Mouse (Mus musculus) embryonic facial prominence, embryonic 12.5 days (tissue): ENCODE data around the gene Cpsf4l. TPM values are rescaled to one million over a fixed set of nuclear protein-coding genes. Genes with fewer than 3 reads are reported as not detected.

ENCODE experiments used
- ATAC-seq: fragments of 200-750 bp; cut with Nextera tagmentation; 2 replicates; pipeline ENCODE4 v1.8.0; 2017; ENCODE audit not compliant: insufficient number of reproducible peaks, insufficient read depth, low FRiP score, low TSS enrichment
- H3K27ac ChIP-seq: fragments of 300-500 bp; sonication (generic); 2 replicates; pipeline ENCODE4 v1.5.1; 2016; ENCODE audit warnings: mild to moderate bottlenecking
- H3K27me3 ChIP-seq: fragments of 300-500 bp; sonication (generic); 2 replicates; pipeline ENCODE4 v1.6.1; 2016; ENCODE audit warnings: mild to moderate bottlenecking, moderate library complexity
- H3K36me3 ChIP-seq: fragments of 300-500 bp; sonication (generic); 2 replicates; pipeline ENCODE4 v1.6.1; 2016; ENCODE audit warnings: mild to moderate bottlenecking
- H3K4me1 ChIP-seq: fragments of 300-500 bp; sonication (generic); 2 replicates; pipeline ENCODE4 v1.6.1; 2016
- H3K4me2 ChIP-seq: fragments of 300-500 bp; sonication (generic); replicated peaks from 2 replicates; pipeline ENCODE4 v1.6.1; 2016; ENCODE audit warnings: mild to moderate bottlenecking, moderate library complexity
- H3K4me3 ChIP-seq: fragments of 300-500 bp; sonication (generic); 2 replicates; pipeline ENCODE4 v1.5.1; 2016; ENCODE audit warnings: mild to moderate bottlenecking
- H3K9ac ChIP-seq: fragments of 300-500 bp; sonication (generic); 2 replicates; pipeline ENCODE4 v1.6.1; 2016; ENCODE audit warnings: mild to moderate bottlenecking, moderate library complexity
- H3K9me3 ChIP-seq: fragments of 300-500 bp; sonication (generic); 2 replicates; pipeline ENCODE4 v1.6.1; 2016; ENCODE audit warnings: mild to moderate bottlenecking, moderate library complexity
- WGBS: fragments of 180-500 bp; shearing (Covaris S2); methylation state at CpG from one replicate; pipeline ENCODE4 v1.1.7; 2016; 5-methylcytosine and 5-hydroxymethylcytosine counted together
- polyA plus RNA-seq: library from polyadenylated mRNA; unstranded; fragments of >200 nt; fragmentation: Nextera tagmentation; extraction: Ambion mirVana; gene quantifications from 2 replicates; pipeline ENCODE4 v1.2.1, GENCODE M21; 2016

The Cpsf4l gene
- 0.37 TPM in 1 of 2 replicates, not detected in the other for polyA plus RNA-seq

DNA sequence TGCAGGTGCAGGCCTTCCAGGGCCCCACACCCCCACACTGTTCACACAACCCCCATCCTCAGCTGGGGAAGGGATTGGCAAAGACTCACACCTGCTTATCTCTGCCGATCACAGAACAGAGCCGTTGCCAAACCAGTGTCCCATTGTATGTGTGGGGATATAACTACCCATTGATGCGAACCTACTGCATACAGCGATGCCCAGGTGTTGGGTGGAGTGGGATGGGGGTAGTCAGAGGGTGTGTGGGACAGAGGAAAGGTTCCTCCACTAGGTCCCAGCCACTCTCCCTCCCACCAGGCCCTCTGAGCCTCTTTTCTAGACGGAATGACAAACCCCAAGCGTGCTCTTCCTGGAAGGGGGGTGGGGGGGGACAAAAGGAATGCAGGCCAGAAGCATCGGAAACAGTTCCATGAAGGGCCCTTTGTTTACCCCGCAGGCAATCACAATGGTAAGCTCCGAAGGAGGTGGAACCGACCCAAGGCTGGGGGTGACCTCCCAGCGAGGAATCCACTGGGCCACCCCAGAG is at the start of gene Cpsf4l:
Gene Cpsf4l, minus strand, starts transcription at position 287 of the 526 bp plus-strand sequence.
- H3K9me3 ChIP-seq: no peaks in the 10 kb centered on the region
- peaks cover 9% of the 10 kb centered on the region for H3K36me3 ChIP-seq
- 7% methylated on average over 11 of the region's 11 CpGs for WGBS
- no peak within 1 kb of the TSS for H3K4me3 ChIP-seq
- H3K27me3 ChIP-seq: peaks cover 5% of the 10 kb centered on the region
- peaks cover 21% of the 10 kb centered on the region for H3K4me1 ChIP-seq
- H3K4me2 ChIP-seq: peak within 1 kb of the TSS; percentile 10; the same call in 1 of the 2 replicates
- ATAC-seq: peak; percentile 47; the same call in 1 of the 2 replicates
- H3K27ac ChIP-seq: peak within 1 kb of the TSS; percentile 73
- H3K9ac ChIP-seq: peak within 1 kb of the TSS; percentile 21; the same call in 1 of the 2 replicates

DNA sequence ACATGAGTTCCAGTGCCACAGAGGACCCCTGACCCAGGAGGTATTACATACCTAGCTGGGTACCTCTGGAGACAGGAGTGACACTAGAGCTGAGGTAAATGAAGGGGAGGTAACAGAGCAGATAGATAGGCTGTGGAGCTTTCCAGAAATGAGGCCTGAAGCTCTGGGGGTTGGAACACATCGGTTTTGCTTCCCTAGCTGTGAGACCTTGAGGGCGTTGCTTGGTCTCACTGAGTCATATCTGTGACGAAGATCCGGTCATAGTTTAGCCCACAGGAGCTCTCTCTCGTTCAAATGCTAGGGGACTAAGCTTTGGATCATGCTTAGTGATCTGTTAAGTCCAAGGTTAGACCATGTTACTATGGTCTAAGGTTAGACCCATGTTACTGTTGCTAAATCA is 49.0 kb upstream of the Cpsf4l start:
- H3K36me3 ChIP-seq: no peaks in the 10 kb centered on the region
- H3K27ac ChIP-seq: no peak overlapping the region
- peaks cover 21% of the 10 kb centered on the region for H3K4me1 ChIP-seq
- H3K9me3 ChIP-seq: no peaks in the 10 kb centered on the region
- no peak overlapping the region for H3K4me2 ChIP-seq
- 97% methylated on average over 5 of the region's 5 CpGs for WGBS
- no peak overlapping the region for H3K9ac ChIP-seq
- ATAC-seq: no peak
- H3K27me3 ChIP-seq: no peaks in the 10 kb centered on the region
- no peak overlapping the region for H3K4me3 ChIP-seq

DNA sequence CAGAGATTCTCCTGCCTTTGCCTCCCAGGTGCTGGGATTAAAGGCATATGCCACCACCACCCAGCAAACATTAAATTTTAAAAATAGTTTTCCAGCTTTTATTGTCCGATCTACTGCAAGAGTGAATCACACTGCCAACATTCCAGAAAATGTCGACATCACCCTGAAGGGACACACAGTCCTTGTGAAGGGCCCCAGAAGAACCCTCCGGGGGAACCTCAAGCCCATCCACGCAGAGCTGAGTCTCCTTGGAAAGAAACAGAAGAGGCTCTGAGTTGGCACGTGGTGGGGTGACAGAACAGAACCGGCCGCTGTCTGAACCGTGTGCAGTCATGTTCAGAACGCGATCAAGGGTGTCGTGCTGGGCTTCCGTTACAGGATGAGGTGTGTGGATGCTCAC is 46.8 kb upstream of the Cpsf4l start:
- no peak overlapping the region for H3K27ac ChIP-seq
- no peak overlapping the region for H3K4me3 ChIP-seq
- no peak for ATAC-seq
- no peak overlapping the region for H3K9ac ChIP-seq
- H3K4me2 ChIP-seq: no peak overlapping the region
- 93% methylated on average over 12 of the region's 12 CpGs for WGBS
- no peaks in the 10 kb centered on the region for H3K27me3 ChIP-seq
- H3K36me3 ChIP-seq: no peaks in the 10 kb centered on the region
- H3K9me3 ChIP-seq: no peaks in the 10 kb centered on the region
- peaks cover 21% of the 10 kb centered on the region; the same call in 1 of the 2 replicates for H3K4me1 ChIP-seq

DNA sequence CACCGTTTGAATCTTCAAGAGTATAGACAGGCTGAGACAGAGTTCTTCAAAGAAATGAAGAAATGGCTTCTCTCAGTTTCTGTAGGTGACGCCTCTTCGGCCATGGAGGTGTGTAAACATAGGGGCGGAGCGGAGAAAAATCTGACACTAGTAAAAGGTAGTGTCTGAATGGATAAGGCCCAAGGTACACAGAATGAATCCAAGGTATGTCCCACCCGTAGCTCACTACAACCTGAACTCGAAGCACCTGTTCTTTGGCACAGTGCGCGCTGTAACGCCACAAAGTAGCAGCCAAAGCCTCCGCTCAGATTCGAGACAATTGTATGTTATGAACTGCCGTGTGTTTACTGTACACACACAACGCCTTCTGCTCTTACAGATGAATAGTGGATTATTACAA is 46.1 kb upstream of the Cpsf4l start:
- Histone ChIP-seq H3K36me3 (no peaks in the 10 kb centered on the region), H3K27me3 (no peaks in the 10 kb centered on the region), H3K4me2 (no peak overlapping the region), H3K9me3 (no peaks in the 10 kb centered on the region), H3K27ac (no peak overlapping the region), H3K4me3 (no peak overlapping the region), H3K4me1 (peaks cover 21% of the 10 kb centered on the region; the same call in 1 of the 2 replicates), H3K9ac (no peak overlapping the region)
- 89% methylated on average over 14 of the region's 14 CpGs for WGBS
- no peak for ATAC-seq

DNA sequence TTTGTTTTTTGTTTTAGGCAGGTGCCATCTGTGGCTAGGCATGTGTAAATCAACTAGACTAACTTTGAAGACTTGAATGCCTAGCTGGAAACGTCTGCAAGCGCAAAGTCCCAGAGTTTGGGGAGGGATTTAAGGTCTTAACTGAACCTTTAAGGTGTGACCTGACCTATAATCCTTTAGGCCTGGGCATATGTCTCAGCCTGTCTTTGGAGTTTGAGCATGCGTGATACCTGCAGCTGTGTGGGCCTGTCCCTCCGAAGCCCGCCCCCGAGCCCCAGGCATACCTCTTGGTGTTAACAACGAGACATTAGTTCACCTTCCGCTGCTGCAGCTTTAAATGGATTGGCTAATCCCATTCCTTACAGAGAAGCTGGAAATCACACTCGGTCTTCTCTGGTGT is 45.0 kb upstream of the Cpsf4l start:
- Histone ChIP-seq H3K4me3 (no peak overlapping the region), H3K4me1 (peaks cover 21% of the 10 kb centered on the region; the same call in 1 of the 2 replicates), H3K9me3 (no peaks in the 10 kb centered on the region), H3K27me3 (no peaks in the 10 kb centered on the region), H3K27ac (peak overlapping the region; percentile 50; the same call in 1 of the 2 replicates), H3K4me2 (no peak overlapping the region), H3K9ac (no peak overlapping the region), H3K36me3 (no peaks in the 10 kb centered on the region)
- ATAC-seq: no peak
- 33% methylated on average over 9 of the region's 9 CpGs for WGBS

DNA sequence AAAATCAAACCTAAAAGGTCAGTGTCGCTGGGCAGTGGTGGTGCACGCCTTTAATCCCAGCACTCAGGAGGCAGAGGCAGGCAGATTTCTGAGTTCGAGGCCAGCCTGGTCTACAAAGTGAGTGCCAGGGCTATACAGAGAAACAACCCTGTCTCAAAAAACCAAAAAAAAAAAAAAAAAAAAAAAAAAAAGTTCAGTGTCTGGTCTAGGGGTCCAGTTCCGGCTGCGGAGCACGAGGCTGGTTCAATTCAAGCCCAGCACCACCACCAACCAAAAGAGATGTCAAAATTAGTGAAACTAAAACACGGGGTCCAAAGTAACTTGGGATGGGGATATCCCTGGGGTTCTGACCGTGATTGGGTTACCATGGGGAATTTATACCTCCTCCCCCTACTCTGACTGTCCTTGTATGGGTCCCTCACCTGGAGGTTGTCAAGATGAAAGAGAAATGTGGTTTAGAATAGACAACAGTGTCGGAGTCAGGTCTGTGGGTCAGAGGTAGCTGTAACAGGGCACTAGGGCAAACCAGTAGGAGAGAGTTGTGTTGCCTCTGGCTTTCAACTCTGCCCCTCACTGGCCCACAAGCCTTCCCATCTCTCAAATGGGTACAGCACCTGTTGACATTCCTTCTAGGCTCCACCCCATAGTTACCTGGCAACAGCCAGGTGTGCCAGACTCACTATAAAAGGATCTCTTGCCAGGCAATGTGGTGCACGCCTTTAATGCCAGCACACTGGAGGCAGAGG is 43.0 kb upstream of the Cpsf4l start:
- Histone ChIP-seq H3K4me2 (peak overlapping the region; percentile 75; the same call in 1 of the 2 replicates), H3K9me3 (no peaks in the 10 kb centered on the region), H3K4me3 (no peak overlapping the region), H3K4me1 (peaks cover 37% of the 10 kb centered on the region), H3K36me3 (peaks cover 6% of the 10 kb centered on the region; the same call in 1 of the 2 replicates), H3K27me3 (no peaks in the 10 kb centered on the region), H3K9ac (no peak overlapping the region), H3K27ac (0 out of 2 replicates have a peak overlapping the region, but pooled peaks have one; percentile 99)
- 95% methylated on average over 10 of the region's 10 CpGs for WGBS
- ATAC-seq: no peak

DNA sequence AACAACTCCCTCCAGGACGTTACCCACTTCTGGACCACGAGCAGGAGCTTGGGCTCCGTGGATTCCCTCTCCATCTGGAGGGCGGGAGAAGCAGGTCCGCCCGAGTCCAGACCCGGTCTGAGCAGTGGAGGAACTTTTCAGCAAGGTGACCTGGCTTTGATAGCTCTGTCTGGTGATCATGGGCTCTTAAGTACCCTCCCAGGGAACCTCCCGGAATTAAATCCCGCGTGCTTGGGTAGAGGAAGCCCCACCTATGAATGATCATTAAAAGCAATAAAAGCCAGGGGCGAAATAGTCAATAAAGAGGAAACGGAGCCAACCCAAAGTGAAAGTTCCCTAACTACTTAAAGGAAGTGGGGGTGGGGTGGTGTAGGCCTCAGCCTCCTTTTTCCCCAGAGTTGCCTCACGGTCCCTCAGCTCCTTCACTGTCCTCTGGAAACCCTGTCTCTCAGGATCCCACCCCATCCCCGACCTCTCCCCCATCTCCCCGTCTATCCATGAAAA is 42.4 kb upstream of the Cpsf4l start:
- H3K27me3 ChIP-seq: no peaks in the 10 kb centered on the region
- no peak for ATAC-seq
- H3K9ac ChIP-seq: peak overlapping the region; percentile 35
- peaks cover 44% of the 10 kb centered on the region for H3K4me1 ChIP-seq
- WGBS: 26% methylated on average over 15 of the region's 15 CpGs
- peak overlapping the region; percentile 90 for H3K4me3 ChIP-seq
- H3K4me2 ChIP-seq: peak overlapping the region; percentile 75
- H3K36me3 ChIP-seq: peaks cover 9% of the 10 kb centered on the region; the same call in 1 of the 2 replicates
- peak overlapping the region; percentile 99 for H3K27ac ChIP-seq
- H3K9me3 ChIP-seq: no peaks in the 10 kb centered on the region

DNA sequence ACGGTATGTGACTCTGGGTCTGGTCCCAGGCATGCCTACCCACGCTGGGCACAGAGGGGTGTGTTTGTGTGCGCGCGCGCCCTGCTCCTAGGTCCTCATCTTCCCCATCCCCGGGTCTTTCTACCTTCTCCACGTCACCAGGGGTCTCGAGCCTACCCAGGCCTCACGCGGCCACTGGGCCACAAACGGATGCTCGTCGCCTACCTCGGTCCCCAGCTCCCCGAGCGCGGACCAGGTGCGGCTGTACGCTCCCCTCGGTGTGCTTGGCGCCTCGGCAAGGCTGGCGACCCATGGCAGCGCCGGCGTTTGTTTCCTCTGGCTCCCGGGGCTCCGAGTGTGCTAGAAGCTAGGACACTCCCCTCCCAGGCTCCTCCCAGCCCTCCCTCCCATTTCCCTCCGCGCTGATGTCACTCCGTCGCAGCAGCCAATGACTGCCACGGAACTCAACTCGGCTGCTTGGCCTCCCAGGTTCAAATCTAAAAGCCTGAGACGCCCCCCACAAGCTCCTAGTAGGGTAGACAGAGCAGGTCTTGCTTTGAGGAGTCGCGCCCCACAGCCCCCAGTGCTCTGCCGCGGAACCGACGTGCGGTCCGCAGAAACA is 41.8 kb upstream of the Cpsf4l start, which contains the start of gene Cdc42ep4:
Gene Cdc42ep4, minus strand, starts transcription at position 398 of the 601 bp plus-strand sequence.
- peak; percentile 78 for ATAC-seq
- peak within 1 kb of the TSS; percentile 99 for H3K27ac ChIP-seq
- H3K4me2 ChIP-seq: peak within 1 kb of the TSS; percentile 75
- peaks cover 48% of the 10 kb centered on the region for H3K4me1 ChIP-seq
- no peaks in the 10 kb centered on the region for H3K27me3 ChIP-seq
- H3K9ac ChIP-seq: peak within 1 kb of the TSS; percentile 92
- H3K36me3 ChIP-seq: peaks cover 9% of the 10 kb centered on the region; the same call in 1 of the 2 replicates
- WGBS: 1% methylated on average over 44 of the region's 44 CpGs
- H3K9me3 ChIP-seq: no peaks in the 10 kb centered on the region
- H3K4me3 ChIP-seq: peak within 1 kb of the TSS; percentile 90

DNA sequence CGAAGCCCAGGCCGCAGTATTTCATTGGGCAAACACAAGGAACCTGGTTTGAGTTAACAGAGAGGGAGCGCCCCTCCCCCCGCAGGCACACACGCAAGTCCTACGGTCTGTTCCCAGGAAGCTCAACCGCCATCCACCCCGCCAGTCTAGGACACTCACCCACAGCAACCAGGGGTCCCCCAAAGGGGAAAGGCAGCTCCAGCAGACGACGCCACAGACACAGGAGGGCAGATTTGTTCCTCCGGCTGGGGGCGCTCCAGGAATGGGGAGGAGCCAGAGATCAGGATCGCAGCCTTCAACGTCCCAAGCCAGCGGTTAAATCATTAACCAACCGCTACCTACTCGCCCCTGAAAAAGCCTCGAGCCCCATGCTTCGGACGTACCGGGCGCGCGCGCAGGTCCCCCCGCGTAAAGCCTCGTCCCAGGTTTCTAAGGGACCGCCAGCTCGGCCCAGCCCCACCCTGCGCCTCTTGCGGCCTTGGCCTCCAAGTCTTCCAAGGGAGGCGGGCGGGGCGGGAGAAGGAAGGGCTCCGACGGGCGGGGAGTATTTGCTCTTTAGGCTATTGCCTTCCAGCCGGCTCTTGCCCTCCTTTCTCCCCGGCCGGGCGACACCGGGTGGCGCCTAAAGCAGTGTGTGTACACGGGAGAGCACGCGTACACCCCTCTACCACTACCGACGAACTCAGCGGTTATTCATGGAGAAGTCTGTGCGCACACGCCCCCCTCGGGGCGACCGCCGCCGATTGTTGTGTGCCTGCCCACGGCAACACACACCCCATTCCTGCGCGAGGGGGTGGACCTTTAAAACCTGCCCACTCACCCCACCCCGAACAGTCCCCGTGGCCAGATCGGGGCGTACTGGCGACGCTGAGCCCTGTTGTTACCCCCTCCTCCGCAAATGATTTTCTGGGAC is 41.0 kb upstream of the Cpsf4l start:
- no peaks in the 10 kb centered on the region for H3K9me3 ChIP-seq
- peak overlapping the region; percentile 90 for H3K4me3 ChIP-seq
- peaks cover 48% of the 10 kb centered on the region for H3K4me1 ChIP-seq
- WGBS: under 1% methylated on average over 64 of the region's 67 CpGs
- no peaks in the 10 kb centered on the region for H3K27me3 ChIP-seq
- peaks cover 14% of the 10 kb centered on the region for H3K36me3 ChIP-seq
- peak overlapping the region; percentile 92 for H3K9ac ChIP-seq
- H3K4me2 ChIP-seq: peak overlapping the region; percentile 75
- ATAC-seq: peak; percentile 48; the same call in 1 of the 2 replicates
- H3K27ac ChIP-seq: peak overlapping the region; percentile 99

DNA sequence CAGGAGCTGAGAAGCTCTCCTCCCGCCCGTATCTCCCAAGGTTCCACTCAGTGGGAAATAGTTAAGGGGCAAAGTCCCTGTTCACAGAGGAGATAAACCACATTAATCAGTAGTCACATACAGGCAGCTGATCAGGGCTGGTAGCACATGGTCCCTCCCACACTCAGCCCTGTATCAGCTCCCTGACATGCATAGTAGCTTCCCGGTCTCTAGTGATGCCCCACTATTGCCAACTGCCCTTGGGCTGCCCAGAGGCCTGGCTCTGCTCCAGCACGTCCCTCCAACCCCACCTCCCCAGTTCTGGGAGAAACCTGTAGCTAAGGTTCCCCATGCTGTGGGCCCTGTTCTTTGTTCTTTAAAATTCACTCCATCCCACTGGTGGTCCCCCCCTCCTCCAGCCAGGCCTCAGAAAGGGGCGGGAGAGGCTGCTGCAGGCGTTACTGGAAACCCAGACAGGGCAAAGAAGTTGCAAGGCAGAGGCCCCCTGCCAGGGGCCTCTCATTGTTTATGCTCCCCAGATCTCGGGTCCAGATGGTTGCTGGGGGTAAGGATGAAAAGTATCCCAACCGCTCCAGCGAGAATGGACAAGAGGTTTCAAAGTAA is 40.0 kb upstream of the Cpsf4l start:
- H3K4me3 ChIP-seq: peak overlapping the region; percentile 90
- H3K4me2 ChIP-seq: peak overlapping the region; percentile 75
- H3K27ac ChIP-seq: peak overlapping the region; percentile 99
- H3K27me3 ChIP-seq: no peaks in the 10 kb centered on the region
- peak overlapping the region; percentile 92 for H3K9ac ChIP-seq
- H3K9me3 ChIP-seq: no peaks in the 10 kb centered on the region
- WGBS: 1% methylated on average over 9 of the region's 9 CpGs
- H3K4me1 ChIP-seq: peaks cover 43% of the 10 kb centered on the region
- H3K36me3 ChIP-seq: peaks cover 15% of the 10 kb centered on the region
- 0 out of 2 replicates have a peak, but pooled peaks have one; percentile 16 for ATAC-seq
